Mouse (Mus musculus) lung, postnatal 0 days (tissue): ENCODE measurements at regions not wholly inside any gene's neighbourhood (a gene's known extent, or its start where the extent isn't known, plus 50 kb on each side); places are given as distances from the start of the nearest gene placed in this dataset.

Source experiments
- CTCF ChIP-seq: IDR thresholded peaks from 2 replicates; pipeline ENCODE4 v1.5.1; 2016; ENCODE audit warnings: antibody characterized with exemption, mild to moderate bottlenecking
- EP300 ChIP-seq: IDR thresholded peaks from 2 replicates; pipeline ENCODE4 v1.6.1; 2016; ENCODE audit warnings: antibody characterized with exemption, mild to moderate bottlenecking, control low read depth

DNA sequence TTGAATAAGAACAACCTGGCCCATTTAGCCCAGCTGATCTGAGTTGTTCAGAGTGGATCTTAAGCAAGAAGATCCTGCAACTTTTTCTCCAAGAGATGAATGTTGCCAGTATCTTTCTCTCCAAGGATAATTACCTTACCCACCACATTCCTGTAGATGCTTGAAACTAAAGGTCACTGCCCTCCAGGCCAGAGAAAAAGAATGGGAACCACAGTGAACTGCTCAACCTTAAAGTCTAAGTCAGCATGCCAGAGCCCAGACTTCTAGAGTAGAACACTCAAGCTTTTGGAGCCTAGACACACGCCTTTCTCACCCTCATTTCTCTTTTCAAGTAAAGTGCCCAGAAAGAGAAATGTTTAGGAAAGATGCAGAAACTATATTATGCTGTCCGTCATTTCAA lies 166.5 kb upstream of the Tsc22d2 start:
- TF ChIP-seq CTCF (no peak), EP300 (no peak)
